Mouse (Mus musculus) megakaryocyte-erythroid progenitor cell, adult 5-6 weeks (primary cell): ENCODE data around the gene Olfr1406. TPM values are rescaled to one million over a fixed set of nuclear protein-coding genes. Genes with fewer than 3 reads are reported as not detected.

Source experiments
- ATAC-seq: replicated peaks from 2 replicates; pipeline ENCODE4 v1.8.0; 2016; ENCODE audit warnings: mild to moderate bottlenecking, inconsistent platforms; ENCODE audit not compliant: severe bottlenecking, poor library complexity, low FRiP score, low TSS enrichment
- total RNA-seq, 2 experiments: library from RNA; stranded (forward) in 1 of 2; stranded (reverse) in 1 of 2; fragments of 200-1000, 215-1000 nt in 1 of 2; fragments of >200 nt in 1 of 2; fragmentation: Nextera tagmentation in 1 of 2; gene quantifications; 2 replicates each; pipeline ENCODE4 v1.2.3; 2014 to 2017

The Olfr1406 gene
- total RNA-seq (2014; fragmentation: Nextera tagmentation) (not detected in 2 replicates), total RNA-seq (2017) (not detected in 2 replicates)

- ATAC-seq, result no peak
Observed at GRCm38 (mm10) chr1:173190540-173190939, at the start of gene Olfr1406. Gene Olfr1406, minus strand, starts transcription at chr1:173190640.

DNA sequence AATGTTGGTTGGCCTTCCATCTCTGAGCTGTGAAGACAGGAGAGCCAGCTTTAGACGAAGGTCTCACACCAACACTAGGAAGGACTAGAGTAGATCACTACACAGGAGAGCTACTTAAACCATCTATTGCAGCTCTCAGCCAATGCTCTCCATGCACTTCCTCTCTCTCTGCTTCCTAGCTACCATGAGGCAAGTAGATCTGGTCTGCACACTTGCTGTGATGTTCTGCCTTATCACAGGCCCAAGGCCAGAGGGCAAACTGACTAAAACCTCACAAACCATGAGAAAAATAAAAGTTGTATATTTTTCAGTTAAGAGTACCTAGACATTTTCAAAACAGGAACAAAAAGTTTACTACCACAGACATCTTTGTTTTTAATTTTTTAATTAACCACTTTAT, 46.6 kb upstream of the Olfr1406 start:
- 0 out of 2 replicates have a peak, but pooled peaks have one; percentile 34 for ATAC-seq

- ATAC-seq, result 0 out of 2 replicates have a peak, but pooled peaks have one; percentile 30
Observed at GRCm38 (mm10) chr1:173227081-173227480, 36.6 kb upstream of the Olfr1406 start, which contains the start of gene Fcer1a. Gene Fcer1a, minus strand, starts transcription at chr1:173227214.

DNA sequence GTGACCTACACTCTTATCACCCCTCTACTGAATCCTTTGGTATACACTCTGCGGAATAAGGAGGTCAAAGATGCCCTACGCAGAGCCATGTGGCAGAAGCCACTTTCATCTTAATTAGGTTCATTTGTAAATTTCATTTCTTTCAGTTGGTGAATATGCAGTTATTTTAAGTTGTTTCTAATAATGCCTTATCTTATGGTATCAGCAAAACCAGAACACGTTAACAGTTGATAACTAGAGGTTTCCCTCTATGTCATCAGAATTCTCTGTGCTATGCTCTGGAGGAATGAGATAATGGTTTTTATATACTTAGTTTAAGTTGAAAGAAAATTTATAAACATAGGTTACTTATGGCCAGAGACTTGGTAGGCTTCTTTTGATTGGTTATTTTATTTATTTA, 26.0 kb upstream of the Olfr1406 start:
- peak; percentile 70 for ATAC-seq

- no peak for ATAC-seq
Observed at GRCm38 (mm10) chr1:173212092-173212491, 21.7 kb upstream of the Olfr1406 start, which contains the start of gene Olfr1404. Gene Olfr1404, plus strand, starts transcription at chr1:173212392.

DNA sequence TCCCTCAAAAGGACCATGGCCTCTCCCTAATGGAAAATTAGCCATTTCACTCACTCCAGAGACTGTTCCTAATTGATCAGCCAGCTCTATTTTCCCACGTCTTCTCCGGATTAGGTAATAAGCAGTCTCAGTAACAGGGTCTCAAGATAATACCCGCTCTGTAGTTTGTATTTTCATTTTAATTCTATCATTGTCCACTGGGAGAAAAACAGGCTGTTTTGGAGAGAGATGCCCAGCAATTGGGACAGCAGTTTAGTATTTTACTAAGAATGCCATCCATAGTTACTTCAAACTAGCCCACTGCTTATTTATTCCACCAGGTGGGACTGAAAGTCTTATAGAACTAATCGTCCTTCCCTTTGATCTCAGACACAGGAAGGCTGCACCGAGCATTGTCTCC, 7.1 kb upstream of the Olfr1406 start, which contains the start of gene Olfr218:
Gene Olfr218, plus strand, starts transcription at position 301 of the 400 bp plus-strand sequence.
- ATAC-seq, result no peak

GRCm38 (mm10) chr1:173196359-173196758, 5.9 kb upstream of the Olfr1406 start:
- ATAC-seq, result peak; percentile 71; the same call in 1 of the 2 replicates

GRCm38 (mm10) chr1:173192059-173192458, 1.6 kb upstream of the Olfr1406 start:
- peak; percentile 82 for ATAC-seq

DNA sequence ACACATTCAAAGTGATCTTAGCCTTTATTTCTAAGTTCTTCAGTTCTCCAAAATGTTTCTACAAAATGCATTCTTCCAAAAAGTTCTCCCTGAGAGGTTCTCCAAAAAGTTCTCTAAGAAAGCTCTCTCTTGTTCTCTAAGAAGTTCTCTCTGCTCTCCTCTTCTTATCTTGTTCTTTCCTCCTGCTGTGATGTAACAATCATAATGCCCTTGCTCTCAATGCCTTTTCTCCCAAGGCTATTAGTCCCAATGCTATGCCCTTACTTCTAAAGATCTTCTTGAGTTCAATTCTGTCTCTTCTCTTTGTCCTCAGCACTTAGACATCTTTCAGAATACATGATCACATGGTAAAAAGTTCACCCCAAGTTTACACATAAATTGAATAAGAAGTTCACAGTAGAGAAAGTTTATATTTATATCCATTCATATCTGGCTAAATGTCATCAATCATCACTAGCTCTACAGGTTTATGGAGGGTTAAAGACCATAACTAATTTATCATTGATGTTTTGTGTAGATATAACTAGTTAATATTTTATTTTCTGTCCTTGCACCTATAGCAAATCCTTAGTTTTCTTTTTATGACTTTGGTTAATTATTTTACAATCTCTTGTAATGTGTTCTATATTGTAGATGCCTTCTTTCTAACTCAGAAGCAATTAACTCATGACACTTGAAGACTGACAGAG, 16.1 kb downstream of the Olfr1406 start:
- no peak for ATAC-seq

DNA sequence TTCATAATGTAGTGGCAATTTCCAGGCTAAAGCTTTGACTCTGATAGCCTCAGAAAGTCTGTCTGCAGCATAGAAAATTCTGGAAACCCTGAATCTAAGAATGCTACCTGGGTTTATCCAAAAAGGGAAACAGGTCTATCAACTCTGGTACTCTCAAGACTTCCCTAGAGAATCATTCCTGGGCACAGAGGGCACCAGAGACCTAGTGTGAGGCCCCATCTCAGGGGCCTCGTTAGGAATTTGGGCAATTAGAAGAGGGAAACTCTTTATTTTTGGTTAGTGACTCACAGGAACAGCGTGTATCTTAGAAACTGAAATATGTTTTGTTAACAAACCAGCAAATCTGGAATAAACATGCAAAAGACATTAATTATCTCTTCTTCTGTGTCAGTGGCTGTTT, 53.2 kb downstream of the Olfr1406 start, which contains the start of gene Olfr1408:
Gene Olfr1408, minus strand, starts transcription at position 101 of the 400 bp plus-strand sequence.
- ATAC-seq, result no peak

Other genes with a start within 250 kb of the Olfr1406 start
- gene Olfr16, start 240.2 kb downstream of the Olfr1406 start, total RNA-seq (2014; fragmentation: Nextera tagmentation), result not detected in 2 replicates
- gene Olfr16, start 240.2 kb downstream of the Olfr1406 start, total RNA-seq (2017), result not detected in 2 replicates
- not detected in 2 replicates for gene Olfr1408, start 53.3 kb downstream of the Olfr1406 start, total RNA-seq (2014; fragmentation: Nextera tagmentation)
- gene Olfr1408, start 53.3 kb downstream of the Olfr1406 start, total RNA-seq (2017), result not detected in 2 replicates
- not detected in 2 replicates for gene Olfr218, start 7.2 kb upstream of the Olfr1406 start, total RNA-seq (2014; fragmentation: Nextera tagmentation)
- not detected in 2 replicates for gene Olfr218, start 7.2 kb upstream of the Olfr1406 start, total RNA-seq (2017)
- gene Olfr1404, start 21.8 kb upstream of the Olfr1406 start, total RNA-seq (2014; fragmentation: Nextera tagmentation), result not detected in 2 replicates
- gene Olfr1404, start 21.8 kb upstream of the Olfr1406 start, total RNA-seq (2017), result not detected in 2 replicates
- gene Fcer1a, start 36.6 kb upstream of the Olfr1406 start, total RNA-seq (2014; fragmentation: Nextera tagmentation), result not detected in 2 replicates
- gene Fcer1a, start 36.6 kb upstream of the Olfr1406 start, total RNA-seq (2017), result 2.8 TPM in 1 of 2 replicates, not detected in the other
- gene Olfr418, start 75.4 kb upstream of the Olfr1406 start, total RNA-seq (2014; fragmentation: Nextera tagmentation), result not detected in 2 replicates
- not detected in 2 replicates for gene Olfr418, start 75.4 kb upstream of the Olfr1406 start, total RNA-seq (2017)
- gene Mptx2, start 87.1 kb upstream of the Olfr1406 start, total RNA-seq (2014; fragmentation: Nextera tagmentation), result not detected in 2 replicates
- not detected in 2 replicates for gene Mptx2, start 87.1 kb upstream of the Olfr1406 start, total RNA-seq (2017)
- 0.70 and 1.1 TPM in 2 replicates for gene Ackr1, start 143.1 kb upstream of the Olfr1406 start, total RNA-seq (2014; fragmentation: Nextera tagmentation)
- not detected in 2 replicates for gene Ackr1, start 143.1 kb upstream of the Olfr1406 start, total RNA-seq (2017)
- 18.1 and 20.7 TPM in 2 replicates for gene Aim2, start 160.2 kb upstream of the Olfr1406 start, total RNA-seq (2014; fragmentation: Nextera tagmentation)
- 17.9 and 23.6 TPM in 2 replicates for gene Aim2, start 160.2 kb upstream of the Olfr1406 start, total RNA-seq (2017)
- not detected in 2 replicates for gene Cadm3, start 177.1 kb upstream of the Olfr1406 start, total RNA-seq (2014; fragmentation: Nextera tagmentation)
- gene Cadm3, start 177.1 kb upstream of the Olfr1406 start, total RNA-seq (2017), result not detected in 2 replicates